Mouse (Mus musculus) right cerebral cortex, postnatal 10 days (tissue): ENCODE measurements around the gene Myadm.
A peak's percentile ranks its signal among the peaks of the same experiment; 100 is the strongest.
"Not testable (repeated sequence)": the region's sequence is repeated elsewhere in the genome, so short reads cannot be mapped to it uniquely, and the experiment has no call there.

Experiments
- DNase-seq, 2 experiments: peaks; one replicate each; pipeline ENCODE4 v3.0.0; 2021; ENCODE audit warnings: low spot score in 2 of 2

Gene Myadm

GRCm38 (mm10) chr7:3288976-3289970 lies at the start of gene Myadm, which contains the start of gene Prkcg:
Gene Myadm, plus strand, starts transcription at chr7:3289080.
Gene Prkcg, plus strand, starts transcription at chr7:3289179.
- peak; percentile 81 to 82 for DNase-seq

GRCm38 (mm10) chr7:3239193-3239592 lies 49.7 kb upstream of the Myadm start:
- DNase-seq: no peak

DNA sequence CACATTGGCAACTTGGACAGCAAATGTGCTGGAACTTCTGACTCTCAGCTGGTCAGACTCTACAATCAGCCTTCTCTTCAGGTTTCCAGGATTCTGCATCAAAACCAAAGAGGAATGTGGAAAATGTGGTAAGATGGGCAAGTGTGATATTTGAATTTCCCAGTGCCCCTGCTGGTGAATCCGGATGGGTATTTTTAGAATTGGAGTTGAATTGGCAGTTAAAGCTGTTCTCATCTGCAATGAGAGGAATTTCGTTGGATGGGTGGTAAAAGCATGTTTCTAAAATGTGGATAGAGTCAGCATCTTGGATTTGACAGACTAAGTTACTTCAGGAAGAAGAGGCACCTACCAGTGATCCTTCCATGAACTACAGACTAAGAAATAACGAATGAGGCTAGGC lies 28.2 kb upstream of the Myadm start:
- peak in 1 of 2 experiments; percentile 42 for DNase-seq

DNA sequence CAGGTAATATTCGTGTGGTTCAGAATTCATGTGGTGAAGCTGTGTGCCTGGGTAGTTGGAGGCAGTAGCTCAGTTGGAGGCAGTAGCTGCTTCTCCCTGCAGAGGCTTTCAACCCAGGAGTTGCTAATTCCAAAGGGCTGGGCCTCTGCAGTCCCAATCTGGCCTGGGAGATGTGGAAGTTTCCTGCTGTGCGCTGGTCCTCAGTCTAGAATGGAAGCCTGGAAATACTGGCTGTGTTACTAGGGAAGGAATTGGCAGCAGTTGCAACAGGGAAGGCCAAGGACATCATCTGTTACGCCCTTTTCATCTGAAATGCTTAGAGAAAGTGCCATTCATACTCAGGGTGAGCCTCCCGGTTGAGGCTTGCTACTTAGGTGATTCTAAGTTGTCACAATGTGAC lies 27.4 kb upstream of the Myadm start:
- DNase-seq: no peak

DNA sequence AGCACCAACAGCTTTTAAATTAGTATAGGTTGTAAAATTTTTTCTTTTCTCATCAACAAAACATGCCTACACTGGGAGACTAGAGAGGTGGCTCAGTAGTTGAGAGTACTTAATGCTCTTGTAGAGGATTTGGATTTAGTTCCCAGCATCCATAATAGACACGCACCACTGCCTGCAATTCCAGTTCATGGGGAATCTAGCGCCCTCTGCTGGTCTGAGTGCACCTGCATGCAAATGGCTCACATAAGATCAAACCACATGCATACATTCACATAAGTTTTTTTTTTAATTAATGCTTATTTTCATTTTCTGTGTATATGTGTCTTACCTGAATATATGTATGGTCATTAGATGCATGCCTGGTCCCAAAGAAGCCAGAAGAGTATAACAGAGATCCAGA lies 26.1 kb upstream of the Myadm start:
- DNase-seq: no peak

DNA sequence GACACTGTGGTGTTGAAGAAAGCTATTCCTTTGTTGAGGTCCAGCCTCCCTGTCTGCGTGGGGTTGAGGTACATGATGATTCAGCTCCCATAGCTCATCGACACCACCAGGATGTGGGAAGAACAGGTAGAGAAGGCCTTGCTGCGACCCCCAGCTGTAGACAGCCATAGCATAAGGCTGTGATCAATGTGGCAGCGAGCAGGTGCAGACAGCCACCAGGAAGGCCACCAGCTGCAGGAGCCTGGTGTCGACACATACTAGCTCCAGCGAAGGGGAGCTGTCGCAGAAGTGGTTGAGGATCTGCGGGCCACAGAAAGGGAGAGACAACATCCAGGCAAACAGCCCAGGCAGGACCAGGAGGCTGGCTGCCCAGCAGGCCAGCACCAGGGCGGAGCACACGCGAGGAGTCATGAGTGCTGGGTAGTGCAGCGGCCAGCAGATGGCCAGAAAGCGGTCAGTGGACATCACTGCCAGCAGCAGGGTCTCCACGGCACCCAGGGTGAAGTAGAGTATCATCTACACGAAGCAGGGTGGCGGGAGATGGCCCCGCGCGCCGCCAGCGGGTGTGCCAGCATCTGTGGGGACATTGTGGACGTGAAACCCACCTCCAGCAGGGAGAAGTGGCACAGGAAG lies 24.4 kb upstream of the Myadm start:
- DNase-seq: no peak

DNA sequence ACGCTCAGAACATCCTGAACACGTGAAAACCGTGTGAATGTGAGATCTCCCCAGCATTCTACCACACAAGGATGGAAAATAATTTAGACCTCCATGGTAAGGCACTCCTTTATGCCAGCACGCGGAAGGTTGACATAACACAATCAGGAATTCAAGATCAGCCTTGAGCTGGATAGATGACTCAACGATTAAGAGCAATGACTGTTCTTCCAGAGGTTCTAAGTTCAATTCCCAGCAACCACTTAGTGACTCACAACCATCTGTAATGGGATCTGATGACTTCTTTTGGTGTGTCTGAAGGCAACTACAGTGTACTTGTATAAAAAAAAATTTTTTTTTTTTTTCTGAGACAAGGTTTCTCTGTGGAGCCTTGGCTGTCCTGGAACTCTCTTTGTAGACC lies 23.6 kb upstream of the Myadm start:
- no peak for DNase-seq

GRCm38 (mm10) chr7:3267261-3267660 lies 21.6 kb upstream of the Myadm start:
- no peak for DNase-seq

GRCm38 (mm10) chr7:3267888-3268287 lies 21.0 kb upstream of the Myadm start:
- no peak for DNase-seq

DNA sequence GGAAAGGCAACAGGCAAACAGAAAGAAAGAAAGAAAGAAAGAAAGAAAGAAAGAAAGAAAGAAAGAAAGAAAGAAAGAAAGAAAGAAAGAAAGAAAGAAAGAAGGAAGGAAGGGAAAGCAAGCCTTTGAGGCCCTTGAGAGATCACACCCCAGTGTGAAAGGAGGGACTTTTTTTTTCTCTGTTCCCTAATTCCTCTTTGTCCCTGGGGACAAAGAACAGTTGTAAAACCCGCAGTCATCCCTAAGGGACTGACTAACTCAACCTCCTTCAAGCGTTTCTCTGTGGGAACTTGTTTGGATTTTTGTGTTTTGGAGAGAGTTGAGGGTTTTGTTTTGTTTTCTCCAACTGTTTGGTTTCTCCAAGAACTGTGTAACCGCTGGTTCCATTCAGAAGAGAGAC lies 20.6 kb upstream of the Myadm start:
- DNase-seq: no peak

GRCm38 (mm10) chr7:3272206-3272605 lies 16.7 kb upstream of the Myadm start:
- no peak for DNase-seq

GRCm38 (mm10) chr7:3275455-3276170 lies 13.3 kb upstream of the Myadm start:
- DNase-seq: no peak

GRCm38 (mm10) chr7:3276781-3277180 lies 12.1 kb upstream of the Myadm start:
- not testable (repeated sequence) for DNase-seq

GRCm38 (mm10) chr7:3280080-3280653 lies 8.7 kb upstream of the Myadm start:
- DNase-seq: no peak

DNA sequence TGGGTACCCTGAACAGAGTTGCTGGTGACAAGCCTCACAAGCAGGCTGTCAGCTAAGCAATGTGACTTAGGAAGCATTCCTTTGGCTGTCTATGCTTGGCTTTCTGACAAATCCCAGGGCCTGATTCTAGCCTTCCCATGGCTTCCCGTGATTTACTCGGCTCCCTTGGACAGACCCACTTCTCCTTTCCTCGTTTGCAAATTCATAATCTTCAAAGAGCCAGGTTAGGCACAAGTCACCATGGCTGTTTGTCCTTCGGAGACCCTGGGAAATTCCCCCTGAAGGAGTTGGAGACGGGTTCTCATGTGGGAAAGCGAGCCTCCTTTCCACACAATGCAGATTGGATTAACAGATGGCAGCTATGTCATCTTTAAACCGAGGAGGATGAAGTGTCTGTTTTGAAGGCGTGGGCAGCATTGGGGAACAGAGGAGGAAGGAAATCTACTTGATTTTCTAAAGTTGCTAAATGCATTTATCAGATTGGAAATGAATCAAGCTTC lies 8.2 kb upstream of the Myadm start:
- DNase-seq: peak in 1 of 2 experiments; percentile 52

- DNase-seq: no peak
Observed at GRCm38 (mm10) chr7:3281741-3282140, 7.1 kb upstream of the Myadm start.

- DNase-seq: no peak
Observed at GRCm38 (mm10) chr7:3283081-3283875, 5.6 kb upstream of the Myadm start.

DNA sequence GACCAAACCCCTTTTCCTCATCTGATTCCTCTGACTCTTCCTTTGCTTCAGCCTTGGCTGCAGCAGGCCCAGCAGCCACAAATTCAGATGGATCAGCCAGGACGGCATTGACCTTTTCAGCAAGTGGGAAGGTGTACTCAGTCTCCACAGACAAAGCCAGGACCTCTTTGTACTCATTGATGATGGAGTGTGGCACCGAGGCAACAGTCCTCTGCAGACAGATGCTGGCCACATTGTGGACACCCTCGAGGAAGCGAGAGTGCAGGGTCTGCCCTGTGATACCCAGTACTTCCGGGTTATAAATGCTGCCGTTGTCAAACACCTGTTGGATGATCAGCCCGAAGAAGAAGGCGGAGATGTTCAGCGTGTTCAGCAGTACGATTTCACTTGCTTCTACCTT lies 4.3 kb upstream of the Myadm start:
- no peak for DNase-seq

GRCm38 (mm10) chr7:3286036-3286435 lies 2.8 kb upstream of the Myadm start:
- DNase-seq: no peak

DNA sequence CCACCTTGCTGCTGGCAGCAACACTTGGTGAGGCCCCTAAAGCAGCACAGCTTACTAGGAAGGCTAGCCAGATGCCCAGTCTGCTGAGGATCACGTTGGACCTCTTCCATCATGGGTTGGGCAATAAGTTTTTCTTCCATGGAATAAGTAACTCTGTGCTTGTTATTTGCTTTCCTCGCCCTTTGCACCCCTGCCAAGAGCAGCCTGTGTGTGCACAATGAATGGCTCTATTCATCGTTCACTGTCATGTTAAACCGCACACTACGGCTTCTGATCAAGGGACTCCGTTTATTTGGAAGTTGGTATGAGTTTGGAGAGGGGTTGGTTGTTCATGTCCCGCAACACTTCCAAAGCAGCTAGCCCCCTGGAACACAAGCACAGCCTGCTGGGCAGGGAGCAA lies 1.7 kb upstream of the Myadm start:
- no peak for DNase-seq
